Mouse (Mus musculus): Measurements from ENCODE around the gene Urb2. TPM values are rescaled to one million over a fixed set of nuclear protein-coding genes. Genes with fewer than 3 reads are reported as not detected.
"Not testable (repeated sequence)": the region's sequence is repeated elsewhere in the genome, so short reads cannot be mapped to it uniquely, and the experiment has no call there.

Urb2 gene
- total RNA-seq, 2 experiments from 2014 or later, result 11.2 to 12.3 TPM

GRCm38 (mm10) chr8:123990277-123991049, 30.8 kb upstream of the Urb2 start:
- DNase-seq (ENCODE audit: low spot score in 2 of 2), result no peak
- no peak for TF ChIP-seq CTCF (conservative IDR thresholded peaks at IDR 0.05)
- H3K27ac ChIP-seq, result no peak overlapping the region
- H3K4me3 ChIP-seq, result no peak overlapping the region

DNA sequence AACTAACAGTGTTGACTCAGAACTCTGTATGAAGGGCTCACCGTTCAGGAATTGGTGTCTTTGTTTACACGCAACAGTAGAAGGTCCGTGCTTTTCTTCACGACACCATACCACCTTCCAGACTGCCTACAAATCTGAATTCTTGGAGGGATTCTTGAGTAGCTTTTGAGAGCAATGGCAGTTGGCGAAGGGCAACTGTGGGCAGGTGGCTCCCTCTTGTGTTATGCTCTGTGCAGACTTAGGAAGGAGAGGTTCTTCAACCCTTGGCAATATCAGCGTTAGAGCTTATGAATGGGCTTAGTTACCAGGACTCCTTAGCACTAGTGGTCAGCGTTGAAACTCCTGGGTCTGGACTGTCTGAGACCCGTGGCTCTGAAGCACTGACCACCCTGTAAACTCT, 28.7 kb upstream of the Urb2 start:
- peak; percentile 58 for TF ChIP-seq CTCF (conservative IDR thresholded peaks at IDR 0.05)
- Histone ChIP-seq H3K27ac (no peak overlapping the region), H3K4me3 (no peak overlapping the region)
- DNase-seq (ENCODE audit: low spot score in 2 of 2), result no peak

DNA sequence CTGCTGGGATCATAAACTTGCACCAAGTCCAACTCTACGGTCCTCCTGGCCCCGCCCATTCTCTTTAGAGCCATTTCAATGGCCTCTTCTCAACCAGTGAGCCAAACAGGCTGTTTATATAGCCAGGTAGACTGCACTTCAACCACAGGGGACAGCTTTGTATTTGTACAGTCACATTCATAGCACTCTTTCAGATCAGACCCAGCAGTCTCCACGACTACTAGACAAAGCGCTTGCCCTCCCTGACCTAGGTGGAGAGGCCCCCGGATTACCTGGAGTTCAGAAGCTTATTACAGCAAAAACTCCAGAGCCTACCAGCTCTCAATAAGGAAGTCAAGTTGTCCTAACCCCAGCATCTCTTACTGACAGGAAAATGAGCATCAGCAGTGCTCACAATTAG, 27.7 kb upstream of the Urb2 start:
- Histone ChIP-seq H3K27ac (no peak overlapping the region), H3K4me3 (no peak overlapping the region)
- TF ChIP-seq CTCF (conservative IDR thresholded peaks at IDR 0.05), result no peak
- no peak for DNase-seq (ENCODE audit: low spot score in 2 of 2)

GRCm38 (mm10) chr8:123993997-123994396, 27.3 kb upstream of the Urb2 start:
- no peak for TF ChIP-seq CTCF (conservative IDR thresholded peaks at IDR 0.05)
- no peak overlapping the region for H3K27ac ChIP-seq
- no peak for DNase-seq (ENCODE audit: low spot score in 2 of 2)
- no peak overlapping the region for H3K4me3 ChIP-seq

DNA sequence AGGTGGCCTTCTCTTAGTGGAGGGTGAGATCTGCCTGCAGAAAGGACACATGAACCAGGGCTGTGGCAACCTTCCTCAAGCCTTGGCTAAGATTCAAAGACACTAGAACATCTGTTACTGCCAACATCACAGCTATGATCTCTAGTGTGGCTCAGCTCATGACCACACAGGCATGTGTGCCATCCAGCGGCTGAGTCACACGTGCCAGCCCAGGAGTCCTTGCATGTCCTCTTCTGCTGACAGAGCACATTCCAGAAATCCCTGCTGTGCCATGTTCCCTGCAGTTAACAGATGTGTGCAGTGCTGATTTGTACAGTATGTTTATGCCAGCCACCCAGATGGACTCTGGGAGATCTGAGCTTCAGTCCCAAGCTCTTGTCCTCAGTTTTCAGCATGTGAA, 21.7 kb upstream of the Urb2 start:
- no peak for TF ChIP-seq CTCF (conservative IDR thresholded peaks at IDR 0.05)
- H3K27ac ChIP-seq, result no peak overlapping the region
- no peak for DNase-seq (ENCODE audit: low spot score in 2 of 2)
- H3K4me3 ChIP-seq, result no peak overlapping the region

GRCm38 (mm10) chr8:124002546-124003108, 18.7 kb upstream of the Urb2 start:
- no peak for DNase-seq (ENCODE audit: low spot score in 2 of 2)
- peak; percentile 36; the same call in 1 of the 2 replicates for TF ChIP-seq CTCF (conservative IDR thresholded peaks at IDR 0.05)
- no peak overlapping the region for H3K4me3 ChIP-seq

GRCm38 (mm10) chr8:124007829-124008228, 13.5 kb upstream of the Urb2 start:
- DNase-seq (ENCODE audit: low spot score in 2 of 2), result no peak
- H3K27ac ChIP-seq, result no peak overlapping the region
- TF ChIP-seq CTCF (conservative IDR thresholded peaks at IDR 0.05), result no peak
- no peak overlapping the region for H3K4me3 ChIP-seq

More at GRCm38 (mm10) chr8:124002546-124003108, 18.7 kb upstream of the Urb2 start:
- no peak overlapping the region for H3K27ac ChIP-seq

- H3K4me3 ChIP-seq, result no peak overlapping the region
- H3K27ac ChIP-seq, result no peak overlapping the region
- no peak for TF ChIP-seq CTCF (conservative IDR thresholded peaks at IDR 0.05)
- no peak for DNase-seq (ENCODE audit: low spot score in 2 of 2)
Observed at GRCm38 (mm10) chr8:124011580-124011979, 9.7 kb upstream of the Urb2 start.

DNA sequence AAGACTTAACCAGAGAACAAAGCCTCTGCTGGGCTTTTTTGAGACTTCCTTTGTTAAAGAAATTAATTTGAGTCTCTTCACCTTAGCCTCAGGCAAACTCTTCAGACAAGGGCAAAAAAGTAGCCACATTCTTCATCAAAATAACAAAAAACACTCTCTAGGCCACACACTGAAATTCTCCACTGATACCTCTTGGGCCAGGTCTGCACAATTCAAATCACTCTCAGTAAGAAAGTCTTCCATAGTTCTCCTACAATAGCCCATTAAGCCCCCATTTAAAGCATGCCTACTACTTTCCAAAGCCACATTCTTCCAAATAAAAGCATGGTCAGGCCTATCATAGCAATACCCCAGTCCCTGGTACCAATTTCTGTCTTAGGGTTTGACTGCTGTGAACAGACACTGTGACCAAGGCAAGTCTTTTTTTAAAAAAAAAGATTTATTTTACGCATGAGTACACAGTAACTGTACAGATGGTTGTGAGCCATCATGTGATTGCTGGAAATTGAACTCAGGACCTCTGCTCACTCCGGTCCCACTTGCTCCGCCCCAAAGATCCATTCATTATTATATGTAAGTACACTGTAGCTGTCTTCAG, 9.2 kb upstream of the Urb2 start:
- H3K4me3 ChIP-seq, result no peak overlapping the region

GRCm38 (mm10) chr8:124014299-124014698, 7.0 kb upstream of the Urb2 start:
- not testable (repeated sequence) for H3K27ac ChIP-seq; H3K4me3 ChIP-seq; DNase-seq (ENCODE audit: low spot score in 2 of 2)

More for the DNA sequence above, 9.2 kb upstream of the Urb2 start:
- no peak for DNase-seq (ENCODE audit: low spot score in 2 of 2)
- no peak overlapping the region for H3K27ac ChIP-seq
- no peak for TF ChIP-seq CTCF (conservative IDR thresholded peaks at IDR 0.05)

DNA sequence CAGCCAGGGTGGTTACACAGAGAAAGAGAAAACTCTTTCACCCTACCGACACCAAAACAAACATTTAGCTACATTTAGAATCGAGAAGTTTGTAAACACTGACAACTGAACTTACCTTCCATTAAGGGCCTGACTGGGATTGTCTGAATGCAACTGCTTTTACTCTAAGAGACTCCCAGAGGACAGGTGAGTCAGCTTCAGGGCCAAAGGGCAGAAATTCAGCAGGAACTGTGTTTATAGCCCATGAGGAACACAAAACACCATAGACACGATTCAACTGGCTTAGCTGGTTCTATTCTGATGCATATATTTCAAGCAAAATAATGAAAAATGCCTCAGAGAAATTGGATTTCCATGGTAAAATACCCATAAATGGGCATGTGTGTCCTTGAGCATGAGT, 6.6 kb upstream of the Urb2 start:
- no peak for TF ChIP-seq CTCF (conservative IDR thresholded peaks at IDR 0.05)
- Histone ChIP-seq H3K4me3 (no peak overlapping the region), H3K27ac (no peak overlapping the region)
- no peak for DNase-seq (ENCODE audit: low spot score in 2 of 2)

GRCm38 (mm10) chr8:124019782-124020181, 1.5 kb upstream of the Urb2 start:
- Histone ChIP-seq H3K27ac (no peak overlapping the region), H3K4me3 (peak overlapping the region; percentile 87; the same call in 1 of the 2 replicates)
- no peak for TF ChIP-seq CTCF (conservative IDR thresholded peaks at IDR 0.05)
- DNase-seq (ENCODE audit: low spot score in 2 of 2), result no peak

- peak overlapping the region; percentile 87 for H3K4me3 ChIP-seq
- H3K27ac ChIP-seq, result peak overlapping the region; percentile 98
- DNase-seq (ENCODE audit: low spot score in 2 of 2), result peak in 1 of 2 experiments; percentile 46
- TF ChIP-seq CTCF (conservative IDR thresholded peaks at IDR 0.05), result peak; percentile 44
Observed at GRCm38 (mm10) chr8:124020439-124021236, 670 bp upstream of the Urb2 start.
